Mouse (Mus musculus) kidney, adult 18-20 months (tissue): Measurements from ENCODE around the gene Tom1l2.

Experiments used
- DNase-seq: peaks from one replicate; pipeline ENCODE4 v3.0.0; 2021

The Tom1l2 gene

DNA sequence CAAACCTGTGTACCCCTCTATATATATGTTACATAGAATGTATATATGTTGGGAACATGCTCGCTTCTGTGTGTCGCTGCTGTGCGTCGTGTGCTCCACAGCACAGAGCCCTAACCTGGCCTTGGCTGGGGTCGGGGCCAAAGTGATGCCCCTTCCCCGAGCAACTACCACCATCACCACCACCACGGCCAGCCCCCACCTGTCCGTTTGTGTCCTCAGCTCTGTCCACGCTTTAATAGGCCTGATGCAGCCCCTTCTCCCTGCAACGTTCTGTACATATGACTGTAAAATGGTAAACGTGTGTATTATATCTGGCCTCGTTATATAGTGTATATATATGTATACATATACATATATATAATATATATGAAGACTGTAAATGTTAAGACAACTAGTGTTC, 154.1 kb downstream of the Tom1l2 start:
- no peak for DNase-seq

DNA sequence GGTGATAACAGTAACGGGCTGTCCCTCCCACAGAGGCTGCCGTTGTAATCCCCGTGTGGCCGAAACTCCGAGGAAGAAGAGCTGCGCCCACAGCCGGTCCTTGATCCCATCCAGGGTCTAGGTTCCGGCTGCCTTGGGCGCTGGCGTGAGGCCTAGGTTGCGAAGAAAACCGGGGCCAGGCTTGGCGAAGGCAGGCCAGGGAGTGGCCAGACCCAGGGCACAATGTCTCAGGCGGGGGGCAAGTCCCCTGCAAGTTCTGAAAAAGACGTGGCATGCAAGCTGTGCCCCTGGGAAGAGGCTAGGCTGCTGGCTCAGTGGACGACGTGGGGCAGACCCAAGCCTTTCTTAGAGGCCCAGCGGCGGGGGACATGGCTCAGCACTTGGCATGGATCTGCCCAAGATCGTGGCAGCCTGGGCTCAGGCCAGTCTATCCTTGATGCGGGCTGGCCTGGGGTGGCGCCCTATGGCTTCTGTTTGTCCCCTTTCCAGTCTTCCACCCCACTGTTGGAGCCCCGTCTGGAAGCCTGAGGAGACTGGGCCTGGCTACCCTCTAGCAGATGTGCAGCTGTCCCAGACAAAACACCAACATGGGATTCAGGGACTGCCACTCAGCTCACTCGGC, 154.6 kb downstream of the Tom1l2 start:
- DNase-seq = no peak

DNA sequence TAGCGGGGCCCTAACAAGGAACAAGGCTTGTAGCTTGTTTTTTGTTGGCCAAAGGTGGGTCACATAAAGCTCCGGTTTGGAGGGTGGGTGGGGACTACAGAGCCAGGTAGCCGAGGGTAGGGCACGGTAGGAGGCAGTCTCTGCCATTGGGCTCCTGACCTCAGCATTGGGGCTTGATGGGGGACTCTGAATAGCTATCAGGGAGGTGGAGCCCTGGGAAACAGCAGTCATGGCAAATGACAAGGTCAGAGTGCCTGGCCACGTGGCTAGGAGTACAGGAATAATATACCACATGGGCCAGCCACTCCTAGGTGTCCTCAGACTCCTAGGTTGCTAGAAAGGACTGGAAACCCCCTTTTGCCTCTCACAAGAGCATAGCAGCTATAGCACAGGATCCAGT, 156.4 kb downstream of the Tom1l2 start:
- no peak for DNase-seq

DNA sequence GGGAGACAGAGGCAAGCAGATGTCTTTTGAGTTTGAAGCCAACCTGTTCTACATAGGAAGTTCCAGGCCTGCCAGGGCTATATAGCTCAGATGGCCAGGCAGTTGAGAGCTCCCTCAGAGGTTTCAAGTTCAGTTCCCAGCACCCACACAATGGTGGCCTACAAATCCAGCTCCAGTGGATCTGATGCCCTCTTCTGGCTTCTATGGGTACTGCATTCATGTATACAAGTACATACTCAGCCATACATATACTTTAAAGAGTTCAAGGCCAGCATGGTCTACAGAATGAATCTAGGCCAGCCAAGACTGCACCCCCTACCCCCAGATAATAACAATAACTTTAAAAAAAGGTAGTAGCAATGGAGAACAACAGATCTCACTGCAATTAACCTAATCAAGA, 157.6 kb downstream of the Tom1l2 start:
- DNase-seq = no peak

DNA sequence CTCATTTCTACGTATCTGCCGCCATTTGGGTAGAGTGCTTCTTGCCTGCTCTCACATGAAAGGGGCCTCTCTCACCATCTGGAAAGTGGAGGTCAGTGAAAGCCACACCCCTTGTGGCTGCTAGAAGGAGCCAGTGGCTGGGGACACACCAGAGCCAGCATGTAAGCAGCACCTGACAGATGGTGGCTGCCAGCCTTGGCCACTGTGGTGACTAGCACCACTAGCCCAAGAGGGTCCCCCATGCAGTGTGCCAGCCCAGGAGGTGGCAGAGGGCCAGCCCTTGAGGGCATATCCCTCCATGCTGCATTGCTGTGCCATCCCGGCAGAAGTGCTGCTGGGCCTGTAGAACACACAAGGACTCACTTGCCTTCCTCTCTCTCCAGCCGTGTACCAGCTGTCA, 159.1 kb downstream of the Tom1l2 start:
- no peak for DNase-seq

DNA sequence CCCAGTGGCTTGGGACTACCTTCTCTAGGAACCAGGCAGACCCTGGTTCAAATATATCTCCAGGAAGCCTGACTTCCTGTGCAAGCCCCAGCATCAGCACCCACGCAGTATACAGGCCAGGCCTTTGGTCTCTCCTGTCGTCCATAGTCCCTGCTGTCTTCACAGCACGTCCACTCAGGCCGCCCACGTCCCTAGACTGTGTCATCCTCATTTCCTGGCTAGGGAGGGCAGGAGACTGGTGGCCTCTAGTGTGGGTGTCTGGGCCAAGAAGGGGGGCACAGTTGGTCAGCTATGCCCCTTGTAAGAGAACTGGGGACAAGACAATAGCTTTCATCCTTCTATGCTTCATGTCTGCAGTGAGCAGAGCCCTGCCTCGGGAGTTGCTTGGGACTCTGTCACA, 160.2 kb downstream of the Tom1l2 start:
- DNase-seq = no peak

GRCm38 (mm10) chr11:60190055-60190641, 162.6 kb downstream of the Tom1l2 start:
- DNase-seq = no peak

GRCm38 (mm10) chr11:60189501-60190040, 163.1 kb downstream of the Tom1l2 start:
- no peak for DNase-seq

- DNase-seq = no peak
Observed at GRCm38 (mm10) chr11:60188275-60188853, 164.3 kb downstream of the Tom1l2 start.

GRCm38 (mm10) chr11:60187070-60187469, 165.6 kb downstream of the Tom1l2 start:
- DNase-seq = no peak

- no peak for DNase-seq
Observed at GRCm38 (mm10) chr11:60185396-60186231, 167.1 kb downstream of the Tom1l2 start.

GRCm38 (mm10) chr11:60184346-60185325, 168.1 kb downstream of the Tom1l2 start:
- DNase-seq = no peak

- DNase-seq = no peak
Observed at GRCm38 (mm10) chr11:60182741-60183140, 170.0 kb downstream of the Tom1l2 start.

DNA sequence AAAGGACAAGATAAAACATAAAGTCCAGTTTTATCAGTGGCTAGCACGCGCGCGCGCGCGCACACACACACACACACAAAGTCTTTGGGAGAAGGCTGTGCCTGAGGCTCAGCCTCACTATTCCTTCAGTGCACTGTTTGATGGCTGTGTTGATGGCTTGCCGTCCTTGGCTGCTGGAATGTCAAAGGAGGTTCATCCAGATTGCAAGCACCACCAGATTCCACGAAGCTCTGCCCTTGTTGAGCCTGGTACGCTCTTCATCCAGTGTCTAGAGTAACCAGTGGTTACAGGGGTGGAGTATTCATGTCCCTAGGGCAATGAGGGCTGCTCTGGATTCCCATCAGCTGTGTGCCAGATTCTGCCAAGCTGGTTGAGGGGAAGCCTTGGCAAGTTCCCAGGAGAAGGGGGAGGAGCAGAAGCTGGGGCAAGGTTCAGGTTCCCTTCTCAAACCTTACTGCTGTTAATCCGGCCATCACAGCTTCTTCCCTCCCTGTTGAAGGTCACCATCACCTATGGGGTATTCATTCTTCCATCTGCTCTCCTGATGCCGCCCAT, 170.5 kb downstream of the Tom1l2 start:
- DNase-seq = peak; percentile 85

DNA sequence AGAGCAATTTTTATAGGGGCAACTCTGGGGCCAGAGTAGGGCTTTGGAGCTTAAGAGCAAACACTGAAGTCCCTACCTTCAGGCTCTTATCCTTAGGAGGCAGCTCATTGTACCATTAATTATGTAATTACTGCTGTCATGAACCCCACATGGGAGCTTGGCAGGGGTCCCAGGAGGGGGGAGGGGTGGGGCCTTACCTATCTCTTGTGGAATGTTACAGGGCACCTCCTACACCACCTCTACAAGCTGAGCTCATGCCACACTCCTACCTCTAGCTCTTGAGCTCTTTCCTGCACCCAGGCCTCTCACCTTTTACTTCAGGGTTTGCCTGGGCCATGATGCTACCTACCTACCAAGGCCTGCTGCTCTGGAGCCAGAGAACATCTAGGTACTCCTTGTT, 174.2 kb downstream of the Tom1l2 start:
- DNase-seq = peak; percentile 68

- no peak for DNase-seq
Observed at GRCm38 (mm10) chr11:60178005-60178404, 174.7 kb downstream of the Tom1l2 start.

- DNase-seq = peak; percentile 41
Observed at GRCm38 (mm10) chr11:60176975-60177657, 175.6 kb downstream of the Tom1l2 start.
